ENCODE assay signal across 10 mouse cellular contexts in genomic region chr3:35923495-35923894, GRCm38 (mm10). TPM values are rescaled to one million over a fixed set of nuclear protein-coding genes. Genes with fewer than 3 reads are reported as not detected.
DNase-seq lines count a peak whose midpoint lies in the region; ATAC-seq and TF ChIP-seq lines count a peak whose summit lies in the region.
"Had no signal": no experiment of that assay in that cellular context is flagged by ENCODE, and none has a peak within 500 bp of the region (broad histone marks: within the 10 kb centered on the region; RNA-seq: fewer than 3 reads in every experiment).

No protein-coding gene starts in this region.

- no peaks in the 10 kb centered on the region for H3K27me3 ChIP-seq in lung, embryonic 14.5 days (ENCODE audit: insufficient read depth, low read length)
- no peaks in the 10 kb centered on the region for H3K27me3 ChIP-seq in intestine, embryonic 16.5 days (replicated peaks; ENCODE audit: control insufficient read depth, insufficient read depth, low read length)
- H3K27me3 ChIP-seq: hindbrain, embryonic 12.5 days; midbrain, embryonic 12.5 days had no signal

- DNase-seq in cerebellum, postnatal 10 days, result peak; percentile 12 to 16
- DNase-seq in cerebellum, adult 8-10 months, result no peak
- no peak for DNase-seq in lung, embryonic 14.5 days
- DNase-seq in lung, postnatal 4 days, result no peak
- peak; percentile 73 to 81 for DNase-seq in spleen, postnatal 10 days (ENCODE audit: low spot score in 2 of 2)
- DNase-seq in right cerebral cortex, postnatal 4 days, result no peak
- DNase-seq in urinary bladder, postnatal 10 days (ENCODE audit: low spot score), result no peak

- H3K4me2 ChIP-seq in lung, embryonic 14.5 days, result no peak overlapping the region
- no peak overlapping the region for H3K4me2 ChIP-seq in intestine, embryonic 16.5 days (ENCODE audit: low read depth, low read length)
- H3K4me2 ChIP-seq: hindbrain, embryonic 12.5 days; midbrain, embryonic 12.5 days had no signal

- WGBS in lung, embryonic 14.5 days, result 37% methylated on average over 7 of the region's 7 CpGs
- WGBS in intestine, embryonic 16.5 days, result 59% methylated on average over 7 of the region's 7 CpGs

- no peak overlapping the region for H3K9ac ChIP-seq in lung, embryonic 14.5 days
- H3K9ac ChIP-seq in intestine, embryonic 16.5 days (ENCODE audit: low read depth, low read length), result no peak overlapping the region
- H3K9ac ChIP-seq: hindbrain, embryonic 12.5 days; midbrain, embryonic 12.5 days had no signal

- no peak overlapping the region for H3K4me3 ChIP-seq in lung, embryonic 14.5 days (ENCODE audit: low read depth, low read length)
- H3K4me3 ChIP-seq in intestine, embryonic 16.5 days (ENCODE audit: low read length), result no peak overlapping the region
- H3K4me3 ChIP-seq: hindbrain, embryonic 12.5 days; midbrain, embryonic 12.5 days had no signal

- peak; percentile 69; the same call in 1 of the 2 replicates for ATAC-seq in lung, embryonic 14.5 days (ENCODE audit: insufficient read depth)
- peak; percentile 79 for ATAC-seq in intestine, embryonic 16.5 days

- no peaks in the 10 kb centered on the region; the same call in 1 of the 2 replicates for H3K4me1 ChIP-seq in lung, embryonic 14.5 days (ENCODE audit: insufficient read depth)
- H3K4me1 ChIP-seq in intestine, embryonic 16.5 days (ENCODE audit: control insufficient read depth, insufficient read depth, low read length), result 0 out of 2 replicates have a peak, but pooled peaks cover 7% of the 10 kb centered on the region

- H3K9me3 ChIP-seq in lung, embryonic 14.5 days (ENCODE audit: low read depth, low read length), result no peaks in the 10 kb centered on the region
- H3K9me3 ChIP-seq in intestine, embryonic 16.5 days (ENCODE audit: control insufficient read depth, low read length), result no peaks in the 10 kb centered on the region
- H3K9me3 ChIP-seq: hindbrain, embryonic 12.5 days; midbrain, embryonic 12.5 days had no signal

- TF ChIP-seq CTCF in lung, embryonic 14.5 days (IDR thresholded peaks at IDR 0.05; ENCODE audit: low read depth), result no peak

- H3K27ac ChIP-seq in lung, embryonic 14.5 days (ENCODE audit: low read depth), result no peak overlapping the region
- no peak overlapping the region for H3K27ac ChIP-seq in intestine, embryonic 16.5 days (ENCODE audit: low read length)
- H3K27ac ChIP-seq: hindbrain, embryonic 12.5 days; midbrain, embryonic 12.5 days had no signal

- 0 out of 2 replicates have a peak, but pooled peaks cover under 1% of the 10 kb centered on the region for H3K36me3 ChIP-seq in lung, embryonic 14.5 days (ENCODE audit: insufficient read depth)
- H3K36me3 ChIP-seq in intestine, embryonic 16.5 days (ENCODE audit: control insufficient read depth, insufficient read depth, low read length), result no peaks in the 10 kb centered on the region
- H3K36me3 ChIP-seq: hindbrain, embryonic 12.5 days; midbrain, embryonic 12.5 days had no signal

RNA-seq across cellular contexts. Expression of gene Dcun1d1, which starts 13.8 kb away (rescaled TPM):
- 97.7 and 102 TPM in 2 replicates for polyA plus RNA-seq in lung, embryonic 14.5 days (2014; fragmentation: Nextera tagmentation; extraction: Ambion mirVana)
- 89.9 and 91.3 TPM in 2 replicates for polyA plus RNA-seq in intestine, embryonic 16.5 days (2015; fragmentation: Nextera tagmentation; extraction: Ambion mirVana)

Comparison
In these comparisons a context has a peak if more than half of its experiments do, and no peak if none do; other contexts are left out.
1. DNase-seq: peak in cerebellum, postnatal 10 days (2 of 2) and spleen, postnatal 10 days (2 of 2); none in cerebellum, adult 8-10 months (single experiment), lung, embryonic 14.5 days (single experiment), lung, postnatal 4 days (0 of 2), right cerebral cortex, postnatal 4 days (single experiment) and urinary bladder, postnatal 10 days (single experiment).